Mouse (Mus musculus): Measurements from ENCODE around the gene Qrfp.

DNA sequence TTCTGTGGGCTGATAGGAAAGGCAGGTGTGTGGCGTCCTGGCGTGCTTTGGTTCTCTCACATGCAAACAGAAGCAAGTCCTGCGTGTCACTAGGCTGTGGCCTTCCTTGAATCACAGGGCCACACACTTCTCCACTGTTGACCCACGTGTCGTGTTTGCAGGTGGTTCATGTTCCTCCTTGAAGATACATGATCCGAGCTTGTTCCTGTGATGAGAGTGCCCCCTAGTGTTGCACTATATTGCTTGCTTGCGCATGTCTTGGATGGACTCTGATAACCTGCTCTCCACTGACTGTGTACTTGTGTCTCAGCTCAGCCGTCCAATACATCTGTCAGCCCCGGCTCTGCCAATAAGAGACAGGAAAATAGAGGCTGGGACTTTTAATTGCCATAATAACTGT is 25.3 kb downstream of the Qrfp start:
- TF ChIP-seq CTCF (conservative IDR thresholded peaks at IDR 0.05; ENCODE audit: insufficient read depth, insufficient read length, low read depth, low read length) (peak; percentile 99), POLR2A (IDR thresholded peaks at IDR 0.05; ENCODE audit: low read depth, low read length) (no peak)
